Mouse (Mus musculus) right cerebral cortex, postnatal 36 days (tissue): ENCODE measurements at regions not wholly inside any gene's neighbourhood (a gene's known extent, or its start where the extent isn't known, plus 50 kb on each side); places are given as distances from the start of the nearest gene placed in this dataset.

Experiments
- DNase-seq, 2 experiments: peaks; one replicate each; pipeline ENCODE4 v3.0.0; 2022; ENCODE audit warnings: low spot score in 2 of 2, mixed read lengths in 1 of 2

- DNase-seq = no peak
Observed at GRCm38 (mm10) chr4:83986951-83987822, 461.8 kb downstream of the Ccdc171 start.

- no peak for DNase-seq
Observed at GRCm38 (mm10) chr4:83987846-83988245, 462.5 kb downstream of the Ccdc171 start.

GRCm38 (mm10) chr4:83988314-83988713 is 463.0 kb downstream of the Ccdc171 start:
- no peak for DNase-seq

DNA sequence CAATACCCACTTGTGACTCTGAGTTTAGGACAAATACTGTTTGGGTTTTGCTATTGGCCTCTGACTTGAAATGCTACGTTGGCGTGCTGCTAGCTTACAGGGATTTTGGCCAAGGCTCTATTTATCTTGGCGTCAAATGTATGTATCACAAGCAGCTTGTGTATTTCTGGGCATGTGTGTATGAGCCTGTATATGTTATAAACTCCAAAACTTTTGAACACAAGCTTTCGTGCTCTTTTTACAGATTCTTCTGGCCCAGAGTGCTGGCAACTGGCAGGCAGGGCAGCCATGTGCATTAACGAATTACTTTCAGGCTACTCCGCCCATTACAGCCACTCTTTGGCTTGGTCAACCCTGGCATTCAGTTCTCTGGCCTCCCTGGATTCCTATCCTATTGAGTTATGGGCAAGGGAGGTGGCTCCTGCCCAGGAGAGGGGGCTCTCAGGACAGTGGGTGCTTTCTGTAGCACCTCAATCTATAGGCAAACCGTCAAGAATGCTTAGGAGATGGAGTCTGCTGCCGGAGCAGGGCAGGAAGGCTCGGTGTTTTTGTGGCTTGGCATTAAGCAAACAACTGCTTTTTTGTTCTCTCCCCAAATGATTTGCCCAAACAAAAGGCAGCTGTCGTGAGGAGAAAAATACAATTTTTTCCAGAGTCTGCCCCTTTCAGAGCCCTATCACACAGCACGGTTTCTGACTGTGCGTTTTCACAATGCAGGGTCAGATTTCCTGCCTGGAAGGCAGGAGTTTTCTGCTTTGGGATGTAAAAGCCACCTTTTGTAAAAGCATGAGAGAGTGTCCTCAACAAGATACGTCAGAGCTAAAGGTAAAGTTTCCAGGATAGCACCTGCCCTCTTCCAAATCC is 465.0 kb downstream of the Ccdc171 start:
- DNase-seq = no peak

GRCm38 (mm10) chr4:83991195-83991594 is 465.9 kb downstream of the Ccdc171 start:
- DNase-seq = no peak

DNA sequence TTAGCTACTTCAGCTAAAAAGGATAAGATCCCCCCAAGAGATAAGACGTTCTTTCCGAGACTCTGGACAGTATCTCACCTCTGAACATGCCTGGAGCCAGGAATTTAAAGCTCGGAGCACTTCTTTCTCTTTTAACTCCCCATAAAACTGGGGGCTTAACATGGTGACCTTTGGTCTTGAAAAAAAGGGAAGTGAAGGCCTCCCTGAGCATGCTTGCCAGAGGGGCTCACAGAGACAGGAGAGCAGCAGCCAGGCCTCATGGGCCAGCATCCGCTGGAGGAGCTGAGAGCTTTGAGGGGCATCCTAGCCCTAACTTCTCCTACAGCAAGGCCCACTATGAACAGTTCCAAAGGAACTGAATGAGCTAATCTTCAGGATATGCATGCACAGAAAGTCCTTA is 471.7 kb downstream of the Ccdc171 start:
- DNase-seq = no peak

DNA sequence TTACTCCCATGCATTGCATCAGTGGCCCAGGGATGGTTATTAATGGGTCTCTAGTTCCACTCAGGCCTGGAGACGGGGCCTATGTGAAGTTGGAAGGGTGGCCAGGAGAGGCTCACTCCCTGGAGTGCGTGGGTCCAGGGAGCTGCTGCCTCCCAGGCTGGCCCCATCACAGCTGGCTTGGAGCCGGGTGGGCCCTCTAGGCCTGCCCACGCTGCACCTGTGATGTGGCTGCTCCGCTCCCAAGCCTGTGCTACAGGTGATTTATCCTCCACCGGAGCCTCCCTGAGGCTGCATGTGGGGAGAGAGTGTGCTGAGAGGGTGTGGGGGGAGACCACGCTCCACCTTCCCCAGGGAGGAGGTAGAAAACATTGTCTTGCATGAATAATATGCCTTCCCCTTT is 476.3 kb downstream of the Ccdc171 start:
- DNase-seq = no peak

DNA sequence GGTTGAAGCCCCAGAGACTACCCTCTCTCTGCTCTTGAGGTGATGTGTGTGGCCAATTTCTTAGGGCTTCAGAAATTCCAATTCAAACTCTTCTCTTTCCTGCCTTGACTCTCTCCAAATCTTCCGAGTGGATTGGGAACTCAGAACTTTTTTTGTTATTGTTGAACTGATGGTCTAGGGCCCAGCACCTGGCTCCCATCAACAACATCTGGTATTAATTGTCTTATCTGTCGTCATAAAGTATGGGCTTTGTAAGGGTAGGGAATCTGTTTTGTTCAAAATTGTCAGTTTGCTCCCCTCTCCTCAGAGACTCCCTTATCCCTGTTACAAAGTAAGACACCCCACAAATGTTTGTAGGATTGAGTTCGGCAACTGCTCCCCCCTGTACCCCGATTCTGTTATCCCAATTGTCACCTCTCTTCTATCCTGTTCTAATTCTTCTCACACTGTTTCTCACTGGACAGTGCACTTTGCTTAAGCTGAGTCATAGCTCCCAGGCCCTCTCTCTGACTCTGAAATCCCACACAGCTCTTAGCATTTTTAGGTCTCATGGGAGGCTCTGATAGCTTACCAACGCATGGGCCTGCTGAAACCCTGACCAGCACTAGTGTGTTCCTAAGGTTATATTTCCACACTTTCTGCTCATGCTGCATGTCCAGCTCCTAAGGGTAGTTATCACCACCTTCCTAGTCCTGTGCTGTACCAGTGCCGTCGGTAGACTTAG is 478.9 kb downstream of the Ccdc171 start:
- DNase-seq = no peak

DNA sequence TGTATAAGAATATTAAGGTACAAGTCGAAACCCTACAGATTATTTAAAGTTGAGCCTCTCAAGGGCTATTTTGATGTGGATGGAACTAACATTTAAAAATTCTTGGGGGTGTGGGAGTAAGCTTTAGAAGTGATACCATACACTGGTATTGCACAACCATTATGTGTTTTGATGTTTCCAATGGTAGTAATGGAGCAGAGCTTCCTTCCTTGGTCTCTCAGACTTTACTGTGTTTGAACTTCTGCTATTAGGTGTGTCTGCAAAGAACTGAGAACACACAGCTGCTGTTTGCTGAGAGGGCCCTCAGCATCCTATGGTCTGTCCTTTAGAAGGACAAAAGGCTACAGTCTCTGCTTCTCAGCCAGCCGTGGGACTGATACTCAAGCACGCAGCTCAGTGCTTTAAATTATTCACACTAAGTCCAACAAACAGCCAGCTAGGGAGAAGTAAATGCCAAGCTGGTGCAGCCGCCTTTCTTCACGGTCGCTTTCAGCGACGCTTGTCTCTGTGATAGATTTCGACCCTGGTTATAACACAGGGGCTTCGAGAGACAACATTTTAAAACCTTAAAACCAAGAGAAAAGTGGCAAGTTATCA is 479.5 kb downstream of the Ccdc171 start:
- DNase-seq = no peak

DNA sequence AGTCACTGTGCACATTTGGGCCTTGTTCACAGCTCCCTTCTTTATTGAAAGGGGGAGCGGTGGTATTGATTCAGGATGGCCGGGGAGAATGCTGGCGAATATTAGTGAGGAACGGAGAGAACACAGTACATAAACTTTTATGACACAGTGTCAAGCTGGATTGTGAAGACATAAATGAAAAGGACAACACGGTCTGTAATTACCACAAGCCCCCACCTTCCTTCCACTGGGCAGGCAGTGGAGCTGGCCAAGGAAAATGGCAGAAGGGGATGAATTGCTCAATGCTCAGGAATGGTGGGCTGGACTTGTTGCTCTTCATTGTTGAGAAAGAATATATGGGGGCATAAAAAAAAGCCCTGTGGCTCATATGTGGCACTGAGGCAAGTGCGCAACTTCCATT is 486.6 kb downstream of the Ccdc171 start:
- DNase-seq = no peak

DNA sequence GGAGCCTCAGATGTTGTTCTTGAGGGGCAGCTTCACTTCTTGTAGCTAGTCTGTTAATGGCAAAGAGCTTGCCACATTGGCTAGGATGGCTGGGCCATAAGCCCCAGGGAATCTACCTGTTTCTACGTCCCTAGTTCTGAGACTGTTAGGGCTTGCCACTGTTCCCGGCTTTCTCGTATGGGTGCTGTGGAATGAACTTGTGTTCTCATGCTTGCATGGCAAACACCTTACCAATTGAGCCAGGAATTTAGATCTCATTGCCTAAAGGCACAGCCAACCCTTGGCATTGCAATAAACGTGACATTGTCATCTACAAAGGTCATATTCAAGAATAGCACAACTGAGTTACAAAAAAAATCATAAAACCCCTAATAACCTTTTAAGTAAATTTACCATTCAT is 489.8 kb downstream of the Ccdc171 start:
- DNase-seq = no peak

DNA sequence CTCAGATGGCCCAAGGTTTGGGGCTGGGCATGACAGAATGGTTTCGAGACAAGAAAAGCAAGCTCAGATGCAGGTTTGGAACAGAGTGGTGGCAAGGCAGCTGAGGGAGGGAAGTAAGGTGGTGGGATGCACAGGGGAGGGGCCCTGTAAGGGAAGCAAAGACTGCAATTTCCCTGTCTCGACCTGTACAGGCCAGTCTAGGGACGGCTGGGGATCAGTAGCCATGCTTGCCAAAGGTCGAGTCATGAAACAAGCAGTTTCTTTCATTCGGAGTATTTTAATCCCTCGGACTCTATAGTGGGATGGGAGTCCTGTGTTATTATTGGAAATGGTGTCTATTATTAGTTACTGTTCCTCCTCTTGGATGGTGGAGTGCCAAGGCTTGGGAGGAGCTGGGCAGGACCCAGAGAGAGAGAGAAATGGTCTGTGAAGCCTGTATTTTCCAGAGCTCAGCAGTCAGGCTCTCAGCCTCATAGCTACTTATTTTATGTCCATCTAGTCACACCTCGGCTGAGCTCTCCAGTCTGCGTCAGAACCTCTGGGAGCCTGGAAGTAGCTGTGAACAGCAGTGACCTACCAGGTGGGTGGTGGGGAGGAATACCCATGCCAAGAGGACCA is 490.3 kb downstream of the Ccdc171 start:
- DNase-seq = no peak

DNA sequence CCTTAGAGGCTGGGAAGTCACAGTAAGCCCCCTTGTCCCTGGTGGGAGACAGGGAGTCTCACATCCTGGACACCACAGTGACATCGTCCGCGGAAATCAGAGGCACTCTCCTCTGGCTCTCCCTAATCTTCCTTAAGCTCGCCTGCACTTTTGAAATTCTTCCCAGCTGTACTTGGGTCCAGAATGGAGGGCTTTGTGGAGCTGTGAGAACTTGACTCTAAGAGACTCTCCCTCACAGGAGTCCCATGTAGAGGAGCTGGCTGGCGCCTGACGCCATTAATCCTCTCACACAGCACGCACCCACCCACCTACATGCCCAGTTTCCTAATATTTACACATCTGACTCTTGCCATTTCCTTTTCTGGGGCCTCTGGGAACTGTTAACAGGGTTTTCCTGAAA is 492.8 kb downstream of the Ccdc171 start:
- DNase-seq = no peak

GRCm38 (mm10) chr4:84018774-84019173 is 493.4 kb downstream of the Ccdc171 start:
- DNase-seq = no peak

- DNase-seq = no peak
Observed at GRCm38 (mm10) chr4:84019500-84020255, 494.3 kb downstream of the Ccdc171 start.

DNA sequence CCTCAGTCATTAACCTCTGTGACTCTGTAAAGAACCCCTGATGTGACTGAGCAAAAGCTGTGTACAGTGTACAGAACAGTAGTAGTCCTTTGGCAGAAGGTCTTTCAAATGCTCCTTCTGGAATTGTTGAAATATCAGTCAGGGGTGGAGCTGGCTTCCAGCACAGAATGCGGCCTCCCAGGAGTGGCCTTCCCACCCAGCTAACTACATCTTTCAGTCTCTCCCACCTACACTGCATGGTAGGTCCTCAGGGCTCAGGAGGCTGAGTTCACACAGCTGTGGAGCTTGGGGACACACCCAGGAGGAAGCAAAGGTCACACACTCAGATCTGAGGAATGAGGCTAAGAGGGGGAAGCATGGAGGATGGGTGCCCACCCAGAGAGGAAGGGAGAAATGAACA is 495.3 kb downstream of the Ccdc171 start:
- DNase-seq = no peak

DNA sequence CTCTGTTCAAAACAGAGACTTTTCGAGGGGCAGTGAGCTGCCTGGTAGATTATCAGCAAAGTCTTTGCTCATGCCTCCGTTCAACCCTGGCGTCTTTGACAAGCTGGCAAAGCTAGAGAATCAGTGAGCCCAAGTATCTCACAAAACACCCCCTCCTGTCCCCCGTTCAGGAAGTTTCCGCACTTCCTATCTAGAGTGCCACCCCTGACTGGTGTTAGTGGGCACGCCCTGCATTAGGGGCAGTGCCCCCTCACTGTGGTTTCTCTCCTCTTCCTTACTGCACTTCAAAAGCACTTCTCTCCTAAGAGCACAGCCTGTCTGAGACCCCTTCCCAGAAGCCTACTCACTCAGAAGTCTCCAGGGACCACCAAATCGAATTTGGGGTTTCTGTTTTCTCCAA is 497.0 kb downstream of the Ccdc171 start:
- no peak for DNase-seq

- DNase-seq = no peak
Observed at GRCm38 (mm10) chr4:84026144-84026543, 500.8 kb downstream of the Ccdc171 start.

- no peak for DNase-seq
Observed at GRCm38 (mm10) chr4:84028120-84028519, 502.8 kb downstream of the Ccdc171 start.

GRCm38 (mm10) chr4:84030916-84031315 is 505.6 kb downstream of the Ccdc171 start:
- no peak for DNase-seq

- no peak for DNase-seq
Observed at GRCm38 (mm10) chr4:84032505-84032904, 507.2 kb downstream of the Ccdc171 start.
